Mouse (Mus musculus) embryonic fibroblast, embryonic 13.5 days (primary cell): ENCODE measurements around the gene Nit2.

Experiments used
- CTCF ChIP-seq: IDR thresholded peaks from 2 replicates; pipeline ENCODE4 v1.5.1; 2011; ENCODE audit warnings: mild to moderate bottlenecking, control low read depth, low read length, moderate library complexity, borderline replicate concordance; ENCODE audit not compliant: insufficient read depth
- POLR2A ChIP-seq: IDR thresholded peaks from 2 replicates; pipeline ENCODE4 v1.6.1; 2011; ENCODE audit warnings: low read depth, mild to moderate bottlenecking, control low read depth, low read length, moderate library complexity

GRCm38 (mm10) chr16:57177254-57177653, 10.1 kb upstream of the Nit2 start:
- TF ChIP-seq POLR2A: no peak
- TF ChIP-seq CTCF: no peak
